Mouse (Mus musculus) ES-Bruce4 (cell line): ENCODE measurements around the gene Mgll.

ENCODE experiments used
- EP300 ChIP-seq: IDR thresholded peaks from 2 replicates; pipeline ENCODE4 v1.6.1; 2011; ENCODE audit warnings: low read depth, low read length; ENCODE audit not compliant: insufficient read depth
- POLR2A ChIP-seq: IDR thresholded peaks from one replicate; pipeline ENCODE4 v1.8.1; 2011; ENCODE audit warnings: low read length; ENCODE audit not compliant: insufficient read depth

DNA sequence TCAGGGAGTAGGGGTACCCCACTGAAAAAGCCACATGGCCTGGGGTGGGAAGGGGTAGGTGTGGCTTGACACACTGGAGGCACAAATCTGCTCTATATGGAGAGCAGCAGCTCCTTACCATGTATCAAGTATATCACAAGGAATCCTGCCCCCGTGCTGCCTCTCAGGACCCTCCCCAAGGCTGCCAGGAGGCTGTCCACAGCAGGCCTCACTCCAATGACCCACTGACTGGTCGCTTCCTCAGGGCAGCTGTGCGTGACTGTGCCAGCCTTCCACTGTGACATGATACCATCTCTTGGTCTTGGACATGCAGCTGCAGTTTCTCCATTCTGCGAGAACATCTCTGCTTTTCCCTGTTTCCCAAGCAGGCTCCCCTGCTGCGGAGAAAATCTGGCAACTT lies 20.5 kb upstream of the Mgll start:
- TF ChIP-seq POLR2A (no peak), EP300 (no peak)
